Mouse (Mus musculus) ES-E14 (cell line): ENCODE results near the gene Ylpm1.
A peak's percentile ranks its signal among the peaks of the same experiment; 100 is the strongest.

Experiments used
- CHD2 ChIP-seq: IDR thresholded peaks from 2 replicates; pipeline ENCODE4 v1.6.1; 2014; ENCODE audit warnings: mild to moderate bottlenecking, low read depth, low read length, inconsistent platforms
- MAFK ChIP-seq: IDR thresholded peaks from 2 replicates; pipeline ENCODE4 v1.6.1; 2014; ENCODE audit warnings: mild to moderate bottlenecking, low read depth, low read length, inconsistent platforms; ENCODE audit not compliant: insufficient read depth

GRCm38 (mm10) chr12:84979264-84979862 is 16.8 kb upstream of the Ylpm1 start:
- peak; percentile 46; the same call in 1 of the 2 replicates for TF ChIP-seq MAFK
- no peak for TF ChIP-seq CHD2
